Mouse (Mus musculus): ENCODE results near the gene Ncbp2.
A peak's percentile ranks its signal among the peaks of the same experiment; 100 is the strongest.

The Ncbp2 gene

GRCm38 (mm10) chr16:31948345-31948774, at the start of gene Ncbp2, which contains the start of gene 0610012G03Rik:
TSS of gene Ncbp2 (plus strand) at chr16:31948513.
TSS of gene 0610012G03Rik (minus strand) at chr16:31948494.
- peak; percentile 91 for DNase-seq (ENCODE audit: low read depth, low spot score)

GRCm38 (mm10) chr16:31898546-31899326, 49.6 kb upstream of the Ncbp2 start:
- DNase-seq (ENCODE audit: low read depth, low spot score), result no peak

- no peak for DNase-seq (ENCODE audit: low read depth, low spot score)
Measured at GRCm38 (mm10) chr16:31901886-31902285, 46.4 kb upstream of the Ncbp2 start.

- DNase-seq (ENCODE audit: low read depth, low spot score), result no peak
Measured at GRCm38 (mm10) chr16:31903239-31903638, 45.1 kb upstream of the Ncbp2 start.

- no peak for DNase-seq (ENCODE audit: low read depth, low spot score)
Measured at GRCm38 (mm10) chr16:31905331-31905730, 43.0 kb upstream of the Ncbp2 start.

- DNase-seq (ENCODE audit: low read depth, low spot score), result no peak
Measured at GRCm38 (mm10) chr16:31905891-31906825, 42.2 kb upstream of the Ncbp2 start.

GRCm38 (mm10) chr16:31906896-31907295, 41.4 kb upstream of the Ncbp2 start:
- DNase-seq (ENCODE audit: low read depth, low spot score), result no peak

- no peak for DNase-seq (ENCODE audit: low read depth, low spot score)
Measured at GRCm38 (mm10) chr16:31908959-31909358, 39.4 kb upstream of the Ncbp2 start.

- DNase-seq (ENCODE audit: low read depth, low spot score), result no peak
Measured at GRCm38 (mm10) chr16:31910281-31910847, 37.9 kb upstream of the Ncbp2 start.

GRCm38 (mm10) chr16:31917776-31918175, 30.5 kb upstream of the Ncbp2 start:
- DNase-seq (ENCODE audit: low read depth, low spot score), result no peak

GRCm38 (mm10) chr16:31918248-31918724, 30.0 kb upstream of the Ncbp2 start:
- DNase-seq (ENCODE audit: low read depth, low spot score), result peak; percentile 85

GRCm38 (mm10) chr16:31924368-31924767, 23.9 kb upstream of the Ncbp2 start:
- no peak for DNase-seq (ENCODE audit: low read depth, low spot score)

GRCm38 (mm10) chr16:31926091-31926490, 22.2 kb upstream of the Ncbp2 start:
- no peak for DNase-seq (ENCODE audit: low read depth, low spot score)

- no peak for DNase-seq (ENCODE audit: low read depth, low spot score)
Measured at GRCm38 (mm10) chr16:31926547-31927182, 21.6 kb upstream of the Ncbp2 start.

GRCm38 (mm10) chr16:31927412-31927811, 20.9 kb upstream of the Ncbp2 start:
- DNase-seq (ENCODE audit: low read depth, low spot score), result no peak

GRCm38 (mm10) chr16:31931330-31931729, 17.0 kb upstream of the Ncbp2 start:
- DNase-seq (ENCODE audit: low read depth, low spot score), result no peak

GRCm38 (mm10) chr16:31932255-31932654, 16.1 kb upstream of the Ncbp2 start:
- no peak for DNase-seq (ENCODE audit: low read depth, low spot score)

- peak; percentile 90 for DNase-seq (ENCODE audit: low read depth, low spot score)
Measured at GRCm38 (mm10) chr16:31932840-31933697, 15.2 kb upstream of the Ncbp2 start.

GRCm38 (mm10) chr16:31933751-31934549, 14.4 kb upstream of the Ncbp2 start, which contains the start of gene Pigz:
TSS of gene Pigz (plus strand) at chr16:31933851.
- DNase-seq (ENCODE audit: low read depth, low spot score), result no peak
